Mouse (Mus musculus) kidney, postnatal 36 days (tissue): ENCODE measurements around the gene Gm10799.
"Not testable (repeated sequence)": the region's sequence is repeated elsewhere in the genome, so short reads cannot be mapped to it uniquely, and the experiment has no call there.

Experiments
- DNase-seq, 2 experiments: peaks; one replicate each; pipeline ENCODE4 v3.0.0; 2021 to 2022; ENCODE audit warnings: mixed read lengths in 2 of 2

The Gm10799 gene

GRCm38 (mm10) chr2:104065526-104065925 lies 2.8 kb downstream of the Gm10799 start, which contains the start of gene Gm10912:
TSS of gene Gm10912 (plus strand) at chr2:104065826.
- not testable (repeated sequence) for DNase-seq

- DNase-seq: no peak
Observed at GRCm38 (mm10) chr2:104064152-104064551, 4.2 kb downstream of the Gm10799 start.

- no peak for DNase-seq
Observed at GRCm38 (mm10) chr2:104062665-104063064, 5.7 kb downstream of the Gm10799 start.

- DNase-seq: no peak
Observed at GRCm38 (mm10) chr2:104060996-104061395, 7.4 kb downstream of the Gm10799 start.

GRCm38 (mm10) chr2:104059786-104060185 lies 8.6 kb downstream of the Gm10799 start:
- no peak for DNase-seq

GRCm38 (mm10) chr2:104058954-104059353 lies 9.4 kb downstream of the Gm10799 start:
- DNase-seq: no peak

GRCm38 (mm10) chr2:104058381-104058780 lies 10.0 kb downstream of the Gm10799 start:
- no peak for DNase-seq

- DNase-seq: peak; percentile 39 to 53
Observed at GRCm38 (mm10) chr2:104044479-104045080, 23.8 kb downstream of the Gm10799 start.

- peak in 1 of 2 experiments; percentile 17 for DNase-seq
Observed at GRCm38 (mm10) chr2:104043624-104044478, 24.5 kb downstream of the Gm10799 start.

GRCm38 (mm10) chr2:104042766-104043165 lies 25.6 kb downstream of the Gm10799 start:
- DNase-seq: no peak

GRCm38 (mm10) chr2:104041632-104042031 lies 26.7 kb downstream of the Gm10799 start:
- no peak for DNase-seq

GRCm38 (mm10) chr2:104038236-104038635 lies 30.1 kb downstream of the Gm10799 start:
- DNase-seq: no peak

GRCm38 (mm10) chr2:104036316-104036715 lies 32.0 kb downstream of the Gm10799 start:
- no peak for DNase-seq

- DNase-seq: no peak
Observed at GRCm38 (mm10) chr2:104035595-104035994, 32.8 kb downstream of the Gm10799 start.

GRCm38 (mm10) chr2:104034832-104035472 lies 33.4 kb downstream of the Gm10799 start:
- peak; percentile 54 to 73 for DNase-seq

GRCm38 (mm10) chr2:104032056-104032455 lies 36.3 kb downstream of the Gm10799 start:
- peak in 1 of 2 experiments; percentile 21 for DNase-seq

- DNase-seq: no peak
Observed at GRCm38 (mm10) chr2:104030381-104030780, 38.0 kb downstream of the Gm10799 start.

GRCm38 (mm10) chr2:104029074-104029473 lies 39.3 kb downstream of the Gm10799 start:
- no peak for DNase-seq

GRCm38 (mm10) chr2:104028139-104028723 lies 40.1 kb downstream of the Gm10799 start, which contains the start of gene 4931422A03Rik:
TSS of gene 4931422A03Rik (minus strand) at chr2:104028361.
- DNase-seq: peak; percentile 13 to 45

- DNase-seq: peak; percentile 90 to 93
Observed at GRCm38 (mm10) chr2:104027458-104028138, 40.8 kb downstream of the Gm10799 start, which contains the start of gene Fbxo3. TSS of gene Fbxo3 (plus strand) at chr2:104027721.

GRCm38 (mm10) chr2:104024656-104025055 lies 43.7 kb downstream of the Gm10799 start:
- no peak for DNase-seq

- DNase-seq: no peak
Observed at GRCm38 (mm10) chr2:104023096-104023495, 45.3 kb downstream of the Gm10799 start.
